Mouse (Mus musculus) stomach, embryonic 14.5 days (tissue): Measurements from ENCODE around the gene Dpagt1. TPM values are rescaled to one million over a fixed set of nuclear protein-coding genes. Genes with fewer than 3 reads are reported as not detected.
"Not testable (repeated sequence)": the region's sequence is repeated elsewhere in the genome, so short reads cannot be mapped to it uniquely, and the experiment has no call there.

Experiments used
- ATAC-seq: fragments of 200-750 bp; cut with Nextera tagmentation; 2 replicates; pipeline ENCODE4 v1.8.0; 2017; ENCODE audit warnings: low read depth, moderate TSS enrichment; ENCODE audit not compliant: insufficient number of reproducible peaks, insufficient read depth, low FRiP score
- H3K27ac ChIP-seq: fragments of 300-500 bp; sonication (generic); 2 replicates; pipeline ENCODE4 v1.5.1; 2014; ENCODE audit warnings: mild to moderate bottlenecking, low read length, moderate library complexity, mixed read lengths
- H3K27me3 ChIP-seq: fragments of 300-500 bp; sonication (generic); 2 replicates; pipeline ENCODE4 v1.6.1; 2014; ENCODE audit warnings: low read length, control low read depth, mixed read lengths; ENCODE audit not compliant: control insufficient read depth, insufficient read depth
- H3K36me3 ChIP-seq: fragments of 300-500 bp; sonication (generic); 2 replicates; pipeline ENCODE4 v1.6.1; 2014; ENCODE audit warnings: mild to moderate bottlenecking, control low read depth, low read length, moderate library complexity, mixed read lengths; ENCODE audit not compliant: control insufficient read depth, insufficient read depth
- H3K4me1 ChIP-seq: fragments of 300-500 bp; sonication (generic); 2 replicates; pipeline ENCODE4 v1.6.1; 2014; ENCODE audit warnings: low read length, control low read depth, mixed read lengths; ENCODE audit not compliant: control insufficient read depth, insufficient read depth
- H3K4me2 ChIP-seq: fragments of 300-500 bp; sonication (generic); replicated peaks from 2 replicates; pipeline ENCODE4 v1.6.1; 2014; ENCODE audit warnings: low read depth, low read length, control low read depth
- H3K4me3 ChIP-seq: fragments of 300-500 bp; sonication (generic); 2 replicates; pipeline ENCODE4 v1.5.1; 2014; ENCODE audit warnings: low read depth, low read length, control low read depth
- H3K9ac ChIP-seq: fragments of 300-500 bp; sonication (generic); replicated peaks from 2 replicates; pipeline ENCODE4 v1.6.1; 2014; ENCODE audit warnings: low read depth, mild to moderate bottlenecking, control low read depth, low read length, moderate library complexity, mixed read lengths
- H3K9me3 ChIP-seq: fragments of 300-500 bp; sonication (generic); 2 replicates; pipeline ENCODE4 v1.6.1; 2016; ENCODE audit warnings: low read depth, low read length, control low read depth; ENCODE audit not compliant: control insufficient read depth
- WGBS: fragments of 180-500 bp; shearing (Covaris S2); extraction: QIAGEN DNeasy Blood & Tissue Kit; methylation state at CpG from one replicate; pipeline ENCODE4 v1.1.7; 2014; 5-methylcytosine and 5-hydroxymethylcytosine counted together
- microRNA-seq: library from miRNA; unstranded; fragments of <30 nt; microRNA quantifications from one replicate; pipeline ENCODE4, GENCODE M21; 2016
- polyA plus RNA-seq: library from polyadenylated mRNA; unstranded; fragments of >200 nt; fragmentation: Nextera tagmentation; extraction: Ambion mirVana; gene quantifications from 2 replicates; pipeline ENCODE4 v1.2.1, GENCODE M21; 2014

Dpagt1 gene
- polyA plus RNA-seq, 1 experiment from 2014 or later, result 46.7 TPM

GRCm38 (mm10) chr9:44377335-44377734 lies 51.5 kb downstream of the Dpagt1 start:
- not testable (repeated sequence) for H3K9me3 ChIP-seq, H3K27me3 ChIP-seq, ATAC-seq, H3K4me3 ChIP-seq, H3K9ac ChIP-seq, H3K4me2 ChIP-seq, H3K4me1 ChIP-seq, H3K27ac ChIP-seq
- H3K36me3 ChIP-seq, result peaks cover 13% of the 10 kb centered on the region
- 84% methylated on average over 2 of the region's 2 CpGs for WGBS

- no peaks in the 10 kb centered on the region for H3K9me3 ChIP-seq
- peak overlapping the region; percentile 69 for H3K4me3 ChIP-seq
- peak overlapping the region; percentile 48 for H3K4me2 ChIP-seq
- ATAC-seq, result no peak
- H3K4me1 ChIP-seq, result peaks cover 8% of the 10 kb centered on the region
- peaks cover 22% of the 10 kb centered on the region for H3K36me3 ChIP-seq
- H3K27ac ChIP-seq, result 0 out of 2 replicates have a peak overlapping the region, but pooled peaks have one; percentile 87
- no peaks in the 10 kb centered on the region for H3K27me3 ChIP-seq
- 81% methylated on average over 5 of the region's 5 CpGs for WGBS
- H3K9ac ChIP-seq, result 0 out of 2 replicates have a peak overlapping the region, but pooled peaks have one; percentile 61
Measured at GRCm38 (mm10) chr9:44378153-44378730, 52.4 kb downstream of the Dpagt1 start.

- peaks cover 8% of the 10 kb centered on the region for H3K4me1 ChIP-seq
- peaks cover 32% of the 10 kb centered on the region for H3K36me3 ChIP-seq
- peak within 1 kb of the TSS; percentile 92 for H3K9ac ChIP-seq
- peak within 1 kb of the TSS; percentile 69 for H3K4me3 ChIP-seq
- H3K27ac ChIP-seq, result peak within 1 kb of the TSS; percentile 87
- H3K27me3 ChIP-seq, result no peaks in the 10 kb centered on the region
- under 1% methylated on average over 83 of the region's 83 CpGs for WGBS
- H3K9me3 ChIP-seq, result no peaks in the 10 kb centered on the region
- ATAC-seq, result peak; percentile 97
- H3K4me2 ChIP-seq, result peak within 1 kb of the TSS; percentile 98
Measured at GRCm38 (mm10) chr9:44379054-44379834, 53.4 kb downstream of the Dpagt1 start, which contains the start of gene Hyou1. Gene Hyou1, plus strand, starts transcription at chr9:44379490.

GRCm38 (mm10) chr9:44379862-44380261 lies 54.0 kb downstream of the Dpagt1 start:
- H3K27ac ChIP-seq, result peak overlapping the region; percentile 83
- no peak; the same call in 1 of the 2 replicates for ATAC-seq
- no peaks in the 10 kb centered on the region for H3K27me3 ChIP-seq
- H3K4me1 ChIP-seq, result peaks cover 8% of the 10 kb centered on the region
- 5% methylated on average over 15 of the region's 15 CpGs for WGBS
- H3K36me3 ChIP-seq, result peaks cover 38% of the 10 kb centered on the region
- peak overlapping the region; percentile 92 for H3K9ac ChIP-seq
- peak overlapping the region; percentile 98 for H3K4me2 ChIP-seq
- H3K9me3 ChIP-seq, result no peaks in the 10 kb centered on the region
- peak overlapping the region; percentile 69 for H3K4me3 ChIP-seq

Small RNAs within 50 kb of the gene (microRNA-seq; reads per million reads assigned to microRNA genes)
- not detected for gene Gm44335

Other genes with a start within 250 kb of the Dpagt1 start
- 0.26 and 0.28 TPM in 2 replicates for gene Mfrp, start 224.3 kb upstream of the Dpagt1 start, polyA plus RNA-seq
- 2.3 and 2.8 TPM in 2 replicates for gene C1qtnf5, start 218.8 kb upstream of the Dpagt1 start, polyA plus RNA-seq
- 0.43 and 0.52 TPM in 2 replicates for gene Gm49380, start 212.5 kb upstream of the Dpagt1 start, polyA plus RNA-seq
- gene Rnf26, start 212.5 kb upstream of the Dpagt1 start, polyA plus RNA-seq, result 61.7 and 66.7 TPM in 2 replicates
- gene Mcam, start 191.6 kb upstream of the Dpagt1 start, polyA plus RNA-seq, result 53.0 and 54.3 TPM in 2 replicates
- 18.5 and 19.9 TPM in 2 replicates for gene Cbl, start 92.0 kb upstream of the Dpagt1 start, polyA plus RNA-seq
- not detected in 2 replicates for gene Ccdc153, start 85.3 kb upstream of the Dpagt1 start, polyA plus RNA-seq
- gene Pdzd3, start 74.5 kb upstream of the Dpagt1 start, polyA plus RNA-seq, result 0.12 and 0.27 TPM in 2 replicates
- gene Nlrx1, start 57.4 kb upstream of the Dpagt1 start, polyA plus RNA-seq, result 7.2 and 8.4 TPM in 2 replicates
- 5.1 and 5.9 TPM in 2 replicates for gene Abcg4, start 37.4 kb upstream of the Dpagt1 start, polyA plus RNA-seq
- gene Hinfp, start 20.3 kb upstream of the Dpagt1 start, polyA plus RNA-seq, result 21.3 and 23.4 TPM in 2 replicates
- gene C2cd2l, start 5.7 kb upstream of the Dpagt1 start, polyA plus RNA-seq, result 5.7 and 9.6 TPM in 2 replicates
- gene H2afx, start 8.7 kb downstream of the Dpagt1 start, polyA plus RNA-seq, result 289 and 335 TPM in 2 replicates
- 112 and 130 TPM in 2 replicates for gene Hmbs, start 18.2 kb downstream of the Dpagt1 start, polyA plus RNA-seq
- gene Vps11, start 35.7 kb downstream of the Dpagt1 start, polyA plus RNA-seq, result 24.5 and 25.4 TPM in 2 replicates
- gene Hyou1, start 53.5 kb downstream of the Dpagt1 start, polyA plus RNA-seq, result 22.1 and 29.4 TPM in 2 replicates
- 22.3 and 23.7 TPM in 2 replicates for gene Slc37a4, start 70.8 kb downstream of the Dpagt1 start, polyA plus RNA-seq
- 2,532 and 2,694 TPM in 2 replicates for gene Rps25, start 81.1 kb downstream of the Dpagt1 start, polyA plus RNA-seq
- gene Trappc4, start 81.6 kb downstream of the Dpagt1 start, polyA plus RNA-seq, result 118 and 123 TPM in 2 replicates
- 27.0 and 30.7 TPM in 2 replicates for gene Ccdc84, start 92.5 kb downstream of the Dpagt1 start, polyA plus RNA-seq
- not detected in 2 replicates for gene Foxr1, start 115.1 kb downstream of the Dpagt1 start, polyA plus RNA-seq
- 25.9 and 26.4 TPM in 2 replicates for gene Upk2, start 129.0 kb downstream of the Dpagt1 start, polyA plus RNA-seq
- 15.4 and 16.3 TPM in 2 replicates for gene Bcl9l, start 156.8 kb downstream of the Dpagt1 start, polyA plus RNA-seq
- 0.13 and 0.27 TPM in 2 replicates for gene Cxcr5, start 235.9 kb downstream of the Dpagt1 start, polyA plus RNA-seq